Mouse (Mus musculus) limb, embryonic 10.5 days (tissue): Measurements from ENCODE around the gene Dnm3. TPM values are rescaled to one million over a fixed set of nuclear protein-coding genes. Genes with fewer than 3 reads are reported as not detected.

Source experiments
- DNase-seq: peaks from one replicate; pipeline ENCODE4 v3.0.0-alpha.2; 2017; ENCODE audit warnings: low spot score
- H3K27ac ChIP-seq: fragments of 300-500 bp; sonication (generic); 2 replicates; pipeline ENCODE4 v1.5.1; 2016; ENCODE audit warnings: mild to moderate bottlenecking
- H3K27me3 ChIP-seq: fragments of 300-500 bp; sonication (generic); 2 replicates; pipeline ENCODE4 v1.6.1; 2016; ENCODE audit warnings: low read depth, mild to moderate bottlenecking; ENCODE audit not compliant: poor library complexity, severe bottlenecking
- H3K36me3 ChIP-seq: fragments of 300-500 bp; sonication (generic); 2 replicates; pipeline ENCODE4 v1.6.1; 2016; ENCODE audit warnings: mild to moderate bottlenecking, moderate library complexity
- H3K4me1 ChIP-seq: fragments of 300-500 bp; sonication (generic); 2 replicates; pipeline ENCODE4 v1.6.1; 2016
- H3K4me3 ChIP-seq: fragments of 300-500 bp; sonication (generic); 2 replicates; pipeline ENCODE4 v1.5.1; 2016; ENCODE audit warnings: mild to moderate bottlenecking, moderate library complexity
- H3K9me3 ChIP-seq: fragments of 300-500 bp; sonication (generic); replicated peaks from 2 replicates; pipeline ENCODE4 v1.6.1; 2016; ENCODE audit warnings: mild to moderate bottlenecking
- WGBS: fragments of 180-500 bp; shearing (Covaris S2); methylation state at CpG from one replicate; pipeline ENCODE4 v1.1.7; 2016; 5-methylcytosine and 5-hydroxymethylcytosine counted together
- polyA plus RNA-seq: library from polyadenylated mRNA; unstranded; fragments of >200 nt; fragmentation: Nextera tagmentation; extraction: Ambion mirVana; gene quantifications from 2 replicates; pipeline ENCODE4 v1.2.1, GENCODE M21; 2016

Dnm3 gene
- polyA plus RNA-seq, 1 experiment from 2014 or later = 11.6 TPM

- Histone ChIP-seq H3K27me3 (no peaks in the 10 kb centered on the region), H3K9me3 (no peaks in the 10 kb centered on the region), H3K27ac (no peak overlapping the region), H3K36me3 (no peaks in the 10 kb centered on the region), H3K4me1 (0 out of 2 replicates have a peak, but pooled peaks cover 3% of the 10 kb centered on the region), H3K4me3 (no peak overlapping the region)
- DNase-seq = no peak
- 58% methylated on average over 4 of the region's 4 CpGs for WGBS
These were observed 131.3 kb downstream of the Dnm3 start for GRCm38 (mm10) chr1:162346456-162347011.

GRCm38 (mm10) chr1:162337170-162337569 lies 140.7 kb downstream of the Dnm3 start:
- no peaks in the 10 kb centered on the region for H3K36me3 ChIP-seq
- 80% methylated on average over 1 of the region's 1 CpGs for WGBS

GRCm38 (mm10) chr1:162336640-162337039 lies 141.2 kb downstream of the Dnm3 start:
- DNase-seq = no peak
- Histone ChIP-seq H3K36me3 (no peaks in the 10 kb centered on the region), H3K9me3 (no peaks in the 10 kb centered on the region), H3K27me3 (no peaks in the 10 kb centered on the region), H3K4me3 (no peak overlapping the region), H3K4me1 (peaks cover 13% of the 10 kb centered on the region), H3K27ac (peak overlapping the region; percentile 78)
- 15% methylated on average over 1 of the region's 1 CpGs for WGBS

More at GRCm38 (mm10) chr1:162337170-162337569, 140.7 kb downstream of the Dnm3 start:
- Histone ChIP-seq H3K4me1 (peaks cover 13% of the 10 kb centered on the region), H3K4me3 (no peak overlapping the region), H3K9me3 (no peaks in the 10 kb centered on the region), H3K27ac (peak overlapping the region; percentile 53; the same call in 1 of the 2 replicates), H3K27me3 (no peaks in the 10 kb centered on the region)
- no peak for DNase-seq

GRCm38 (mm10) chr1:162336224-162336623 lies 141.6 kb downstream of the Dnm3 start:
- Histone ChIP-seq H3K27ac (peak overlapping the region; percentile 78), H3K4me3 (no peak overlapping the region), H3K9me3 (no peaks in the 10 kb centered on the region), H3K4me1 (peaks cover 13% of the 10 kb centered on the region), H3K36me3 (no peaks in the 10 kb centered on the region), H3K27me3 (no peaks in the 10 kb centered on the region)
- no peak for DNase-seq
- WGBS = 68% methylated on average over 3 of the region's 3 CpGs

GRCm38 (mm10) chr1:162328673-162329072 lies 149.2 kb downstream of the Dnm3 start:
- Histone ChIP-seq H3K4me1 (peaks cover 25% of the 10 kb centered on the region), H3K9me3 (no peaks in the 10 kb centered on the region), H3K4me3 (no peak overlapping the region), H3K27me3 (no peaks in the 10 kb centered on the region), H3K36me3 (no peaks in the 10 kb centered on the region), H3K27ac (peak overlapping the region; percentile 68)
- WGBS = 61% methylated on average over 4 of the region's 4 CpGs
- DNase-seq = no peak

- DNase-seq = no peak
- Histone ChIP-seq H3K4me3 (no peak overlapping the region), H3K27me3 (no peaks in the 10 kb centered on the region), H3K9me3 (no peaks in the 10 kb centered on the region), H3K36me3 (no peaks in the 10 kb centered on the region), H3K4me1 (peaks cover 31% of the 10 kb centered on the region), H3K27ac (peak overlapping the region; percentile 68; the same call in 1 of the 2 replicates)
- WGBS = 82% methylated on average over 2 of the region's 2 CpGs
These were observed 150.2 kb downstream of the Dnm3 start for GRCm38 (mm10) chr1:162327631-162328030.

- H3K4me1 ChIP-seq = peaks cover 46% of the 10 kb centered on the region
- peak; percentile 49 for DNase-seq
- no peaks in the 10 kb centered on the region for H3K9me3 ChIP-seq
- no peak overlapping the region for H3K4me3 ChIP-seq
- 23% methylated on average over 4 of the region's 4 CpGs for WGBS
- peak overlapping the region; percentile 75 for H3K27ac ChIP-seq
- H3K27me3 ChIP-seq = no peaks in the 10 kb centered on the region
- no peaks in the 10 kb centered on the region for H3K36me3 ChIP-seq
These were observed 153.4 kb downstream of the Dnm3 start for GRCm38 (mm10) chr1:162324412-162324811.

- 79% methylated on average over 2 of the region's 2 CpGs for WGBS
- Histone ChIP-seq H3K27ac (peak overlapping the region; percentile 75; the same call in 1 of the 2 replicates), H3K36me3 (no peaks in the 10 kb centered on the region), H3K27me3 (no peaks in the 10 kb centered on the region), H3K9me3 (no peaks in the 10 kb centered on the region), H3K4me1 (peaks cover 39% of the 10 kb centered on the region), H3K4me3 (no peak overlapping the region)
- no peak for DNase-seq
These were observed 154.7 kb downstream of the Dnm3 start for GRCm38 (mm10) chr1:162323142-162323541.

GRCm38 (mm10) chr1:162313451-162314276 lies 164.2 kb downstream of the Dnm3 start:
- no peaks in the 10 kb centered on the region for H3K9me3 ChIP-seq
- no peak for DNase-seq
- no peak overlapping the region for H3K4me3 ChIP-seq
- H3K27ac ChIP-seq = peak overlapping the region; percentile 88
- no peaks in the 10 kb centered on the region for H3K36me3 ChIP-seq
- 44% methylated on average over 11 of the region's 11 CpGs for WGBS
- H3K27me3 ChIP-seq = no peaks in the 10 kb centered on the region
- H3K4me1 ChIP-seq = peaks cover 27% of the 10 kb centered on the region

- Histone ChIP-seq H3K27ac (peak overlapping the region; percentile 88), H3K4me3 (no peak overlapping the region), H3K27me3 (no peaks in the 10 kb centered on the region), H3K9me3 (no peaks in the 10 kb centered on the region), H3K4me1 (peaks cover 27% of the 10 kb centered on the region), H3K36me3 (no peaks in the 10 kb centered on the region)
- no peak for DNase-seq
- WGBS = 56% methylated on average over 2 of the region's 2 CpGs
These were observed 165.2 kb downstream of the Dnm3 start for GRCm38 (mm10) chr1:162312621-162313020.

GRCm38 (mm10) chr1:162312152-162312551 lies 165.7 kb downstream of the Dnm3 start:
- H3K27ac ChIP-seq = peak overlapping the region; percentile 88
- WGBS = 88% methylated on average over 7 of the region's 7 CpGs
- DNase-seq = no peak

GRCm38 (mm10) chr1:162305247-162305646 lies 172.6 kb downstream of the Dnm3 start:
- 71% methylated on average over 6 of the region's 6 CpGs for WGBS
- H3K27me3 ChIP-seq = no peaks in the 10 kb centered on the region
- no peak for DNase-seq
- no peaks in the 10 kb centered on the region for H3K9me3 ChIP-seq
- peaks cover 28% of the 10 kb centered on the region for H3K4me1 ChIP-seq
- no peaks in the 10 kb centered on the region for H3K36me3 ChIP-seq
- H3K27ac ChIP-seq = peak overlapping the region; percentile 68; the same call in 1 of the 2 replicates
- no peak overlapping the region for H3K4me3 ChIP-seq

More at GRCm38 (mm10) chr1:162312152-162312551, 165.7 kb downstream of the Dnm3 start:
- peaks cover 27% of the 10 kb centered on the region for H3K4me1 ChIP-seq
- H3K4me3 ChIP-seq = no peak overlapping the region
- H3K27me3 ChIP-seq = no peaks in the 10 kb centered on the region
- no peaks in the 10 kb centered on the region for H3K9me3 ChIP-seq
- no peaks in the 10 kb centered on the region for H3K36me3 ChIP-seq

GRCm38 (mm10) chr1:162302480-162302879 lies 175.4 kb downstream of the Dnm3 start:
- no peaks in the 10 kb centered on the region for H3K27me3 ChIP-seq
- H3K9me3 ChIP-seq = no peaks in the 10 kb centered on the region
- WGBS = 55% methylated on average over 4 of the region's 4 CpGs
- H3K27ac ChIP-seq = peak overlapping the region; percentile 50
- H3K4me1 ChIP-seq = peaks cover 28% of the 10 kb centered on the region
- DNase-seq = no peak
- H3K36me3 ChIP-seq = no peaks in the 10 kb centered on the region
- H3K4me3 ChIP-seq = no peak overlapping the region
